Mouse (Mus musculus) ES-E14 (cell line): ENCODE measurements around the gene Ropn1.

Experiments
- HCFC1 ChIP-seq: IDR thresholded peaks from 2 replicates; pipeline ENCODE4 v1.6.1; 2012; ENCODE audit warnings: low read length, inconsistent platforms, borderline replicate concordance; ENCODE audit not compliant: insufficient read depth
- MAFK ChIP-seq: IDR thresholded peaks from 2 replicates; pipeline ENCODE4 v1.6.1; 2014; ENCODE audit warnings: mild to moderate bottlenecking, low read depth, low read length, inconsistent platforms; ENCODE audit not compliant: insufficient read depth
- ZNF384 ChIP-seq: IDR thresholded peaks from 2 replicates; pipeline ENCODE4 v1.6.1; 2012; ENCODE audit warnings: low read depth, low read length, inconsistent platforms

- no peak for TF ChIP-seq ZNF384
- no peak for TF ChIP-seq MAFK
- no peak for TF ChIP-seq HCFC1
These were observed 47.8 kb upstream of the Ropn1 start for GRCm38 (mm10) chr16:34601954-34602353.
